Mouse (Mus musculus): ENCODE results near the gene Nr1h5.

GRCm38 (mm10) chr3:102997591-102997990 lies 33.7 kb upstream of the Nr1h5 start:
- TF ChIP-seq GATA1 (IDR thresholded peaks at IDR 0.05; ENCODE audit: low read length) (no peak), TAL1 (IDR thresholded peaks at IDR 0.05; ENCODE audit: low read length) (no peak)
